Mouse (Mus musculus) ES-E14 (cell line): Measurements from ENCODE around the gene Cd5. TPM values are rescaled to one million over a fixed set of nuclear protein-coding genes. Genes with fewer than 3 reads are reported as not detected.

Experiments used
- DNase-seq: peaks from one replicate; pipeline ENCODE4 v3.0.0-alpha.2; 2013; ENCODE audit warnings: low read depth, low spot score
- H3K27ac ChIP-seq: 2 replicates; pipeline ENCODE4 v1.5.1; 2012; ENCODE audit warnings: low read depth, mild to moderate bottlenecking, low read length, moderate library complexity, mixed read lengths; ENCODE audit not compliant: poor library complexity, insufficient read depth, severe bottlenecking
- H3K36me3 ChIP-seq: 2 replicates; pipeline ENCODE4 v1.6.1; 2012; ENCODE audit warnings: mild to moderate bottlenecking, low read length, moderate library complexity, mixed read lengths; ENCODE audit not compliant: control insufficient read depth, poor library complexity, insufficient read depth, severe bottlenecking
- H3K4me1 ChIP-seq, 2 experiments: fragments of 150-350 bp in 1 of 2; sonication (generic) in 1 of 2; 2 replicates each; pipeline ENCODE4 v1.6.1; 2012; ENCODE audit warnings: low read length in 2 of 2, mild to moderate bottlenecking in 1 of 2, mixed read lengths in 1 of 2; ENCODE audit not compliant: control insufficient read depth in 2 of 2, insufficient read depth in 2 of 2, poor library complexity in 1 of 2
- H3K4me3 ChIP-seq, 2 experiments: fragments of 150-350 bp in 1 of 2; sonication (generic) in 1 of 2; 2 replicates each; pipeline ENCODE4 v1.5.1; 2012; ENCODE audit warnings: low read length in 2 of 2, low read depth in 1 of 2, mild to moderate bottlenecking in 1 of 2, mixed read lengths in 1 of 2; ENCODE audit not compliant: insufficient read depth in 1 of 2, poor library complexity in 1 of 2, severe bottlenecking in 1 of 2
- H3K9ac ChIP-seq: 2 replicates; pipeline ENCODE4 v1.6.1; 2012; ENCODE audit warnings: low read depth, mild to moderate bottlenecking, low read length, mixed read lengths; ENCODE audit not compliant: poor library complexity, insufficient read depth, severe bottlenecking
- H3K9me3 ChIP-seq: fragments of 150-350 bp; sonication (generic); 2 replicates; pipeline ENCODE4 v1.6.1; 2012; ENCODE audit warnings: low read depth, mild to moderate bottlenecking, low read length; ENCODE audit not compliant: control insufficient read depth, insufficient read depth
- CHD2 ChIP-seq: IDR thresholded peaks from 2 replicates; pipeline ENCODE4 v1.6.1; 2014; ENCODE audit warnings: mild to moderate bottlenecking, low read depth, low read length, inconsistent platforms
- HCFC1 ChIP-seq: IDR thresholded peaks from 2 replicates; pipeline ENCODE4 v1.6.1; 2012; ENCODE audit warnings: low read length, inconsistent platforms, borderline replicate concordance; ENCODE audit not compliant: insufficient read depth
- MAFK ChIP-seq: IDR thresholded peaks from 2 replicates; pipeline ENCODE4 v1.6.1; 2014; ENCODE audit warnings: mild to moderate bottlenecking, low read depth, low read length, inconsistent platforms; ENCODE audit not compliant: insufficient read depth
- ZC3H11A ChIP-seq: IDR thresholded peaks from 2 replicates; pipeline ENCODE4 v1.6.1; 2012; ENCODE audit warnings: low read depth, mild to moderate bottlenecking, inconsistent platforms, low read length, borderline replicate concordance
- ZNF384 ChIP-seq: IDR thresholded peaks from 2 replicates; pipeline ENCODE4 v1.6.1; 2012; ENCODE audit warnings: low read depth, low read length, inconsistent platforms
- in situ Hi-C, 2 experiments: fragments of 600-800 bp; cut with MboI; formaldehyde crosslinking; loops; one replicate each; pipeline ENCODE4 v1.15.1; 2025; ENCODE audit warnings: low sequenced_read_pairs in 2 of 2, inconsistent platforms in 1 of 2; ENCODE audit not compliant: unreplicated experiment in 2 of 2
- total RNA-seq: library from RNA; depleted of rRNA; stranded (reverse); fragments of 300-350 nt; gene quantifications from 2 replicates; pipeline ENCODE4 v1.2.3, GENCODE M21; 2012; rRNA removed

Cd5 gene
- total RNA-seq: not detected in 2 replicates

DNA sequence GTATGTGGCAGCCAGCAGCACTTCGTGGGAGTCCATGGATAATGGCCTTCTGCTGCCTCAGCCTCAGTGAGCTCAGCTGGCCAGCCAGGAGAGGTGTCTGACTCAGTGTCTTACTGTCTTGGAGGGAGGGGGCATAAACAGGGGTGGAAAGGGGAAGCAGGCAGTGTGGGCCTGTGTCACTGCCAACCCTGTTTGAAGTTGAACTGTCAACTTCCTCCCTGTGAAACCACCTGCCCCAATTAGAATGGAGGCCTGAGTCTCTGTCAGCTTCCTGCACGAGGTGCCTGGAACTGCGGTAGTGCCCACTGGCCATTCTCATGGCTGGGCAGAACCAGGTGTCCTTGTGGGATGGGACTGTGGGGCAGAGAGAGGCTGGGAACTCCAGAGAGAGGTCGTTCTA is at the start of gene Cd5:
Gene Cd5 (minus strand): TSS at position 192 of the 400 bp plus-strand sequence.
- no peak within 1 kb of the TSS for H3K27ac ChIP-seq
- H3K4me1 ChIP-seq: peaks cover 0 to 11% of the 10 kb centered on the region in 2 experiments; a peak in 1 of 4 replicates
- in situ Hi-C loops: no loop called here
- H3K4me3 ChIP-seq: no peak within 1 kb of the TSS
- H3K9me3 ChIP-seq: no peaks in the 10 kb centered on the region
- DNase-seq: no peak
- TF ChIP-seq CHD2 (no peak), HCFC1 (no peak), ZNF384 (no peak), ZC3H11A (no peak)
- no peak within 1 kb of the TSS for H3K9ac ChIP-seq
- H3K36me3 ChIP-seq: no peaks in the 10 kb centered on the region

GRCm38 (mm10) chr19:10788242-10788641 is 49.4 kb upstream of the Cd5 start:
- DNase-seq: no peak
- TF ChIP-seq ZNF384 (no peak), HCFC1 (no peak), ZC3H11A (no peak)
- H3K9me3 ChIP-seq: no peaks in the 10 kb centered on the region
- H3K36me3 ChIP-seq: no peaks in the 10 kb centered on the region
- peaks cover 0 to 2% of the 10 kb centered on the region in 2 experiments; a peak in 2 of 4 replicates for H3K4me1 ChIP-seq
- no peak overlapping the region for H3K9ac ChIP-seq
- no peak overlapping the region for H3K4me3 ChIP-seq
- in situ Hi-C loops: no loop called here
- no peak overlapping the region for H3K27ac ChIP-seq

DNA sequence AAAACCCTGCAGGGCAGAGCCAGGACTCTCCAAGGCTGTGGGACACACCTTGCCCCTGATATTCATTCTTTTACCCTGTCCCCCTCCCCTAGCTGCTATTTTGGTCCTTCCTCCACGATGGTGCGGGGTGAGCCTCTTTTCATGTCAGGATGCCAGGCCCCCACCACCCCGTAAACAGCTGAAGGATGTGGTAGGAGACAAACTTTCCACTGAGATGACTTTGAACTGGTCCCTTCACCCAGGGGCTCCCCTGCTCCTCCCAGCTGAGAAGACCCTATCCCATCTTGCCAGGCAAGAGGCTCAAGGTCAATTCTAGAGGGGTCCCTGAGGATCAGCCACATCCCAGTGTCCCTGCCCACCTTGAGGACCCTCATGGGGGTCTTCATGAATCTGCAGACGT is 48.6 kb upstream of the Cd5 start:
- H3K4me3 ChIP-seq: no peak overlapping the region
- no peak overlapping the region for H3K9ac ChIP-seq
- no peaks in the 10 kb centered on the region for H3K36me3 ChIP-seq
- no peak for DNase-seq
- TF ChIP-seq ZC3H11A: no peak
- no peak for TF ChIP-seq ZNF384
- TF ChIP-seq CHD2: no peak
- no peak for TF ChIP-seq HCFC1
- no peak for TF ChIP-seq MAFK
- no peak overlapping the region for H3K27ac ChIP-seq
- no peaks in the 10 kb centered on the region for H3K9me3 ChIP-seq
- peaks cover 2% of the 10 kb centered on the region in 2 experiments; a peak in 2 of 4 replicates for H3K4me1 ChIP-seq
- in situ Hi-C loops: no loop called here

DNA sequence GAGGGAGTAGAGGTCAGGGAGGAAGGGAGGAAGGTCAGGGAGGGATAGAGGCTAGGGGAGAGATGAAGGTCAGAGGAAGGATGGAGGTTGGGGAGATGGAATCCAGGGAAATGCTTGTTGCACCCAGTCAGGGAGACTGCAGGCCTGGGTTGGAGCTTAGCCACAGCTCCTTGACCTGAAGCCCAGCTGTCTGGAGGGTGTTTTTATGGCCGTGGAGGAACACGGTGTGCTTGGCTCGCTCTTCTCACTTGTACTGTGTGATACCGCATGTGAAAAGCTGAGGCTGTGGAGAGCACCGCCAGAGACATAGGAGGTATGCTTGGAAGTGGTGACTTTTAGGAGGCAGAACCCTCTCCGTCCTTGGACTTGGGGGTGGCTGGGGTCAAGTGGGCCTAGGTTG is 48.0 kb upstream of the Cd5 start:
- H3K36me3 ChIP-seq: no peaks in the 10 kb centered on the region
- TF ChIP-seq CHD2 (no peak), ZC3H11A (no peak), MAFK (no peak), HCFC1 (no peak), ZNF384 (no peak)
- DNase-seq: no peak
- in situ Hi-C loops: no loop called here
- H3K9me3 ChIP-seq: no peaks in the 10 kb centered on the region
- H3K4me3 ChIP-seq: no peak overlapping the region
- no peak overlapping the region for H3K9ac ChIP-seq
- H3K27ac ChIP-seq: no peak overlapping the region
- H3K4me1 ChIP-seq: peaks cover 2% of the 10 kb centered on the region in 2 experiments; a peak in 2 of 4 replicates

DNA sequence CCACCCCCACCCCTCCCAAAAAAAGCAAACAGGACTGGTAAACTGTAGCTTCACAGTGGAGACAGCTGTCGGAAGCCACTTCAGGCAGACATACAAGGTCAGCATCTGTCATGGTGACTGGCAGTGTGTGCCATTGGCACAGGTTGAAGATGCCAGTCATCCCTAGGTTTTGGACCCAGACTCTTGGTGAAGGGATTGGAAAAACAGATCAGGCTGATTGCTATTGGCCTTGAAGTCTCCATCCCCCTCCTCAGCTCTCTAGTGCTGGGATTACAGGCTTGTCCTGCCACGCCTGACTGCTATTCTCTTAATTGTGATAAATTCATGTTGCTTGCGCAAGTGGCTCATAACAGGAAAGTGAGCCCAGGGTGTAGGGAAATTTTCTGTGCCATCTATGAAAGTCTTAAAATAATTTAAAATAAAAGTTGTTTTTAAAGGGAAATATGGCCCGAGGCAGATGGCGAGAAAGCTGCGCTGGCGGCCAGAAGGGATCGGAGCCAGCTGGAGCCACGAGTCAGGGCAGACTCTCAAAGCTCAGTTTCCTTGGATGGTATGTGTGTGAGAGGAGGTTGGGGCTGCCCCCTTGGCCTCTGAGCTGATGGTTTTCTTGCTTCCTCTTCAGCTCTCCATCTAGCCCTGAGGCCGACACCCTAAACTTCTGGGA is 46.1 kb upstream of the Cd5 start:
- Histone ChIP-seq H3K9me3 (no peaks in the 10 kb centered on the region), H3K9ac (no peak overlapping the region), H3K4me3 (no peak overlapping the region), H3K27ac (no peak overlapping the region), H3K4me1 (peaks cover 2% of the 10 kb centered on the region in 2 experiments; a peak in 2 of 4 replicates), H3K36me3 (no peaks in the 10 kb centered on the region)
- TF ChIP-seq CHD2 (no peak), HCFC1 (no peak), ZC3H11A (no peak), ZNF384 (no peak)
- in situ Hi-C loops: no loop called here
- no peak for DNase-seq
